Mouse (Mus musculus): ENCODE measurements around the gene Cpne5. TPM values are rescaled to one million over a fixed set of nuclear protein-coding genes. Genes with fewer than 3 reads are reported as not detected.

The Cpne5 gene
- polyA plus RNA-seq, 1 experiment = 1.7 TPM

- DNase-seq (ENCODE audit: low read depth, low spot score) = no peak
- 80% methylated on average over 10 of the region's 10 CpGs for WGBS
Measured at GRCm38 (mm10) chr17:29214655-29215054, 23.3 kb downstream of the Cpne5 start.

GRCm38 (mm10) chr17:29214193-29214456 lies 23.8 kb downstream of the Cpne5 start:
- WGBS = 89% methylated on average over 4 of the region's 4 CpGs
- no peak for DNase-seq (ENCODE audit: low read depth, low spot score)

- DNase-seq (ENCODE audit: low read depth, low spot score) = no peak
- WGBS = 17% methylated on average over 12 of the region's 12 CpGs
Measured at GRCm38 (mm10) chr17:29213381-29214192, 24.4 kb downstream of the Cpne5 start.

GRCm38 (mm10) chr17:29211836-29212235 lies 26.1 kb downstream of the Cpne5 start:
- 44% methylated on average over 7 of the region's 7 CpGs for WGBS
- DNase-seq (ENCODE audit: low read depth, low spot score) = no peak

GRCm38 (mm10) chr17:29210037-29210436 lies 27.9 kb downstream of the Cpne5 start:
- 97% methylated on average over 3 of the region's 3 CpGs for WGBS
- no peak for DNase-seq (ENCODE audit: low read depth, low spot score)

- WGBS = 75% methylated on average over 7 of the region's 7 CpGs
Measured at GRCm38 (mm10) chr17:29206052-29206451, 31.9 kb downstream of the Cpne5 start.

GRCm38 (mm10) chr17:29202604-29203003 lies 35.4 kb downstream of the Cpne5 start:
- WGBS = 77% methylated on average over 6 of the region's 6 CpGs
- DNase-seq (ENCODE audit: low read depth, low spot score) = no peak

More at GRCm38 (mm10) chr17:29206052-29206451, 31.9 kb downstream of the Cpne5 start:
- DNase-seq (ENCODE audit: low read depth, low spot score) = no peak

GRCm38 (mm10) chr17:29199821-29200220 lies 38.1 kb downstream of the Cpne5 start:
- WGBS = 69% methylated on average over 6 of the region's 7 CpGs
- no peak for DNase-seq (ENCODE audit: low read depth, low spot score)

- no peak for DNase-seq (ENCODE audit: low read depth, low spot score)
- WGBS = 30% methylated on average over 9 of the region's 9 CpGs
Measured at GRCm38 (mm10) chr17:29199151-29199800, 38.7 kb downstream of the Cpne5 start.

GRCm38 (mm10) chr17:29195579-29195978 lies 42.4 kb downstream of the Cpne5 start:
- 62% methylated on average over 4 of the region's 4 CpGs for WGBS
- no peak for DNase-seq (ENCODE audit: low read depth, low spot score)

- no peak for DNase-seq (ENCODE audit: low read depth, low spot score)
- WGBS = 14% methylated on average over 12 of the region's 12 CpGs
Measured at GRCm38 (mm10) chr17:29188989-29189388, 49.0 kb downstream of the Cpne5 start.

GRCm38 (mm10) chr17:29186989-29187859 lies 50.7 kb downstream of the Cpne5 start:
- WGBS = 65% methylated on average over 10 of the region's 10 CpGs
- DNase-seq (ENCODE audit: low read depth, low spot score) = no peak

- DNase-seq (ENCODE audit: low read depth, low spot score) = no peak
- WGBS = 70% methylated on average over 7 of the region's 7 CpGs
Measured at GRCm38 (mm10) chr17:29185376-29186046, 52.5 kb downstream of the Cpne5 start.

- WGBS = 68% methylated on average over 11 of the region's 11 CpGs
Measured at GRCm38 (mm10) chr17:29183162-29183561, 54.8 kb downstream of the Cpne5 start.

GRCm38 (mm10) chr17:29181751-29182150 lies 56.2 kb downstream of the Cpne5 start:
- 86% methylated on average over 5 of the region's 5 CpGs for WGBS
- no peak for DNase-seq (ENCODE audit: low read depth, low spot score)

More at GRCm38 (mm10) chr17:29183162-29183561, 54.8 kb downstream of the Cpne5 start:
- DNase-seq (ENCODE audit: low read depth, low spot score) = no peak

GRCm38 (mm10) chr17:29180406-29181127 lies 57.4 kb downstream of the Cpne5 start:
- 30% methylated on average over 4 of the region's 4 CpGs for WGBS
- DNase-seq (ENCODE audit: low read depth, low spot score) = no peak

GRCm38 (mm10) chr17:29179917-29180316 lies 58.0 kb downstream of the Cpne5 start:
- 94% methylated on average over 6 of the region's 6 CpGs for WGBS
- no peak for DNase-seq (ENCODE audit: low read depth, low spot score)

- WGBS = 79% methylated on average over 9 of the region's 9 CpGs
- no peak for DNase-seq (ENCODE audit: low read depth, low spot score)
Measured at GRCm38 (mm10) chr17:29178503-29179059, 59.4 kb downstream of the Cpne5 start.
